Mouse (Mus musculus) G1E (cell line): Measurements from ENCODE around the gene Ralgapa2.

Experiments used
- CTCF ChIP-seq: IDR thresholded peaks from 2 replicates; pipeline ENCODE4 v1.5.1; 2012; ENCODE audit warnings: low read depth, low read length, inconsistent platforms, mixed read lengths
- GATA1 ChIP-seq: IDR thresholded peaks from 2 replicates; pipeline ENCODE4 v1.6.1; 2012; ENCODE audit warnings: borderline replicate concordance, low read length, inconsistent platforms, mixed read lengths
- GATA2 ChIP-seq: IDR thresholded peaks from 2 replicates; pipeline ENCODE4 v1.6.1; 2012; ENCODE audit warnings: low read depth, low read length, inconsistent platforms, borderline replicate concordance
- TAL1 ChIP-seq: conservative IDR thresholded peaks from 2 replicates; pipeline ENCODE4 v1.6.1; 2012; ENCODE audit warnings: low read depth, low read length, inconsistent platforms, mixed read lengths

DNA sequence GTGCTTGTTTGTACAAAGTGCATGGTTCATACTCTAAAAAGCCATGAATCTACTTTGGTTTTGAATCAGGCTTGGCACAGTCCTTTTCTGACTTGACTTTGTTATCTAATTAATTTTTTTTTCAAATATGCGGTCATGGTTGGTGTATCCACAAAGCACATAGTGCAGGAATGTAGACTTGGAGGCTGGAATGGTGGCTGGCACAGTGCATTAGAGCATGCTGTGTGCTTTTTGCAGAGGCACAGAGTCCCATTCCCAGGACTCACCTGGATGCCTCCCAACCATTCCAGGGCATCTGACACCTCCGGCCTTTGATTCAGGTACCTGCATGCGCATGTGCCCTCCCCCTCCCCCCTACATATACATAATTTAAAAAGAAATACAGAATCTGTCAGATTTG is 20.3 kb upstream of the Ralgapa2 start:
- TF ChIP-seq GATA1 (no peak), TAL1 (no peak), CTCF (no peak), GATA2 (no peak)
